Mouse (Mus musculus) neural tube, embryonic 11.5 days (tissue): ENCODE measurements around the gene Snapin. TPM values are rescaled to one million over a fixed set of nuclear protein-coding genes. Genes with fewer than 3 reads are reported as not detected.
A peak's percentile ranks its signal among the peaks of the same experiment; 100 is the strongest.

Experiments
- ATAC-seq: fragments of 200-750 bp; cut with Nextera tagmentation; 2 replicates; pipeline ENCODE4 v1.8.0; 2017; ENCODE audit warnings: moderate number of reproducible peaks, mild to moderate bottlenecking, moderate TSS enrichment, moderate library complexity; ENCODE audit not compliant: insufficient read depth, low FRiP score, low TSS enrichment
- DNase-seq: peaks from one replicate; pipeline ENCODE4 v3.0.0-alpha.2; 2015; ENCODE audit warnings: low spot score
- H3K27ac ChIP-seq: fragments of 300-500 bp; sonication (generic); 2 replicates; pipeline ENCODE4 v1.5.1; 2014; ENCODE audit warnings: low read depth, mild to moderate bottlenecking, low read length
- H3K27me3 ChIP-seq: fragments of 300-500 bp; sonication (generic); 2 replicates; pipeline ENCODE4 v1.6.1; 2014; ENCODE audit warnings: mild to moderate bottlenecking, low read length, mixed read lengths; ENCODE audit not compliant: control insufficient read depth, insufficient read depth
- H3K36me3 ChIP-seq: fragments of 300-500 bp; sonication (generic); 2 replicates; pipeline ENCODE4 v1.6.1; 2014; ENCODE audit warnings: mild to moderate bottlenecking, low read length, moderate library complexity, mixed read lengths; ENCODE audit not compliant: control insufficient read depth, insufficient read depth
- H3K4me1 ChIP-seq: fragments of 300-500 bp; sonication (generic); 2 replicates; pipeline ENCODE4 v1.6.1; 2014; ENCODE audit warnings: low read length, mixed read lengths; ENCODE audit not compliant: control insufficient read depth, insufficient read depth
- H3K4me2 ChIP-seq: fragments of 300-500 bp; sonication (generic); 2 replicates; pipeline ENCODE4 v1.6.1; 2014; ENCODE audit warnings: low read depth, mild to moderate bottlenecking, moderate library complexity
- H3K4me3 ChIP-seq: fragments of 300-500 bp; sonication (generic); 2 replicates; pipeline ENCODE4 v1.5.1; 2014; ENCODE audit warnings: low read depth, low read length
- H3K9ac ChIP-seq: fragments of 300-500 bp; sonication (generic); 2 replicates; pipeline ENCODE4 v1.6.1; 2014; ENCODE audit warnings: mild to moderate bottlenecking, low read length
- H3K9me3 ChIP-seq: fragments of 300-500 bp; sonication (generic); 2 replicates; pipeline ENCODE4 v1.6.1; 2016; ENCODE audit warnings: low read length; ENCODE audit not compliant: control insufficient read depth
- WGBS: fragments of 180-500 bp; shearing (Covaris S2); extraction: QIAGEN DNeasy Blood & Tissue Kit; methylation state at CpG from one replicate; pipeline ENCODE4 v1.1.7; 2014; 5-methylcytosine and 5-hydroxymethylcytosine counted together
- polyA plus RNA-seq: library from polyadenylated mRNA; unstranded; fragments of >200 nt; fragmentation: Nextera tagmentation; extraction: Ambion mirVana; gene quantifications from 2 replicates; pipeline ENCODE4 v1.2.1, GENCODE M21; 2014

Snapin gene
- polyA plus RNA-seq, 1 experiment from 2014 or later = 77.3 TPM

GRCm38 (mm10) chr3:90509747-90510123, 18.9 kb upstream of the Snapin start:
- no peak for DNase-seq
- H3K4me2 ChIP-seq = peak overlapping the region; percentile 34
- H3K36me3 ChIP-seq = peaks cover 4% of the 10 kb centered on the region
- 0 out of 2 replicates have a peak, but pooled peaks have one; percentile 17 for ATAC-seq
- peaks cover 6% of the 10 kb centered on the region for H3K4me1 ChIP-seq
- H3K9ac ChIP-seq = peak overlapping the region; percentile 35; the same call in 1 of the 2 replicates
- WGBS = 17% methylated on average over 2 of the region's 2 CpGs
- H3K27ac ChIP-seq = no peak overlapping the region
- no peaks in the 10 kb centered on the region for H3K9me3 ChIP-seq
- H3K27me3 ChIP-seq = no peaks in the 10 kb centered on the region
- H3K4me3 ChIP-seq = peak overlapping the region; percentile 96

GRCm38 (mm10) chr3:90508950-90509746, 18.3 kb upstream of the Snapin start, which contains the start of gene Chtop:
TSS of gene Chtop (minus strand) at chr3:90509498.
- peaks cover 6% of the 10 kb centered on the region for H3K4me1 ChIP-seq
- peak within 1 kb of the TSS; percentile 96 for H3K4me3 ChIP-seq
- H3K4me2 ChIP-seq = peak within 1 kb of the TSS; percentile 77
- peaks cover 4% of the 10 kb centered on the region for H3K36me3 ChIP-seq
- DNase-seq = peak; percentile 99
- peak within 1 kb of the TSS; percentile 99 for H3K9ac ChIP-seq
- no peaks in the 10 kb centered on the region for H3K9me3 ChIP-seq
- H3K27me3 ChIP-seq = no peaks in the 10 kb centered on the region
- H3K27ac ChIP-seq = peak within 1 kb of the TSS; percentile 88
- ATAC-seq = peak; percentile 91
- under 1% methylated on average over 63 of the region's 66 CpGs for WGBS

GRCm38 (mm10) chr3:90508287-90508949, 17.6 kb upstream of the Snapin start:
- Histone ChIP-seq H3K36me3 (peaks cover 4% of the 10 kb centered on the region), H3K27ac (peak overlapping the region; percentile 88; the same call in 1 of the 2 replicates), H3K9me3 (no peaks in the 10 kb centered on the region), H3K9ac (peak overlapping the region; percentile 99), H3K4me1 (peaks cover 6% of the 10 kb centered on the region), H3K27me3 (no peaks in the 10 kb centered on the region), H3K4me2 (peak overlapping the region; percentile 77), H3K4me3 (peak overlapping the region; percentile 96)
- 3% methylated on average over 20 of the region's 20 CpGs for WGBS
- no peak; the same call in 1 of the 2 replicates for ATAC-seq
- DNase-seq = no peak

GRCm38 (mm10) chr3:90506362-90506761, 15.5 kb upstream of the Snapin start:
- ATAC-seq (no peak), DNase-seq (no peak)
- Histone ChIP-seq H3K4me2 (no peak overlapping the region), H3K36me3 (peaks cover 11% of the 10 kb centered on the region), H3K9me3 (no peaks in the 10 kb centered on the region), H3K27ac (no peak overlapping the region), H3K4me1 (peaks cover 6% of the 10 kb centered on the region), H3K4me3 (no peak overlapping the region), H3K27me3 (no peaks in the 10 kb centered on the region), H3K9ac (no peak overlapping the region)
- 94% methylated on average over 3 of the region's 3 CpGs for WGBS

GRCm38 (mm10) chr3:90505216-90505615, 14.4 kb upstream of the Snapin start:
- 92% methylated on average over 5 of the region's 5 CpGs for WGBS
- H3K36me3 ChIP-seq = peaks cover 11% of the 10 kb centered on the region

GRCm38 (mm10) chr3:90503444-90503843, 12.6 kb upstream of the Snapin start:
- Histone ChIP-seq H3K4me1 (peaks cover 6% of the 10 kb centered on the region), H3K9me3 (no peaks in the 10 kb centered on the region), H3K4me3 (no peak overlapping the region), H3K27ac (no peak overlapping the region), H3K9ac (no peak overlapping the region), H3K4me2 (no peak overlapping the region), H3K27me3 (no peaks in the 10 kb centered on the region), H3K36me3 (peaks cover 13% of the 10 kb centered on the region)
- DNase-seq = no peak
- no peak for ATAC-seq
- WGBS = 94% methylated on average over 4 of the region's 4 CpGs

More at GRCm38 (mm10) chr3:90505216-90505615, 14.4 kb upstream of the Snapin start:
- H3K9ac ChIP-seq = no peak overlapping the region
- ATAC-seq (no peak), DNase-seq (no peak)
- no peak overlapping the region for H3K27ac ChIP-seq
- no peaks in the 10 kb centered on the region for H3K27me3 ChIP-seq
- H3K4me3 ChIP-seq = no peak overlapping the region
- H3K4me1 ChIP-seq = peaks cover 6% of the 10 kb centered on the region
- no peak overlapping the region for H3K4me2 ChIP-seq
- no peaks in the 10 kb centered on the region for H3K9me3 ChIP-seq

- H3K4me2 ChIP-seq = no peak overlapping the region
- no peaks in the 10 kb centered on the region for H3K27me3 ChIP-seq
- no peaks in the 10 kb centered on the region for H3K9me3 ChIP-seq
- no peak overlapping the region for H3K27ac ChIP-seq
- H3K4me1 ChIP-seq = no peaks in the 10 kb centered on the region
- H3K36me3 ChIP-seq = peaks cover 16% of the 10 kb centered on the region
- ATAC-seq (no peak), DNase-seq (no peak)
- H3K9ac ChIP-seq = no peak overlapping the region
- no peak overlapping the region for H3K4me3 ChIP-seq
These were observed 6.8 kb upstream of the Snapin start for GRCm38 (mm10) chr3:90497597-90497996.

- Histone ChIP-seq H3K36me3 (peaks cover 12% of the 10 kb centered on the region), H3K27ac (no peak overlapping the region), H3K4me1 (no peaks in the 10 kb centered on the region), H3K9me3 (no peaks in the 10 kb centered on the region), H3K27me3 (no peaks in the 10 kb centered on the region), H3K9ac (no peak overlapping the region), H3K4me3 (no peak overlapping the region), H3K4me2 (no peak overlapping the region)
- DNase-seq = no peak
- ATAC-seq = no peak
- WGBS = 93% methylated on average over 7 of the region's 7 CpGs
These were observed 5.2 kb upstream of the Snapin start for GRCm38 (mm10) chr3:90495850-90496525.
